Mouse (Mus musculus): ENCODE data around the gene Prepl. TPM values are rescaled to one million over a fixed set of nuclear protein-coding genes. Genes with fewer than 3 reads are reported as not detected.

Gene Prepl
- 5.7 and 14.0 TPM in 2 replicates for polyA plus RNA-seq (2012; rRNA removed; ENCODE audit: low replicate concordance)

GRCm38 (mm10) chr17:85090120-85091099 is at the start of gene Prepl, which contains the start of gene Camkmt:
Gene Prepl, minus strand, starts transcription at chr17:85090241.
Gene Camkmt, plus strand, starts transcription at chr17:85090552.

GRCm38 (mm10) chr17:85028093-85028739 is 61.8 kb downstream of the Prepl start, which contains the start of gene Slc3a1:
Gene Slc3a1, plus strand, starts transcription at chr17:85028376.

Other genes with a start within 250 kb of the Prepl start
- gene Ppm1b, start 133.5 kb downstream of the Prepl start, polyA plus RNA-seq (2012; rRNA removed; ENCODE audit: low replicate concordance), result 16.7 and 32.7 TPM in 2 replicates
- gene Slc3a1, start 61.9 kb downstream of the Prepl start, polyA plus RNA-seq (2012; rRNA removed; ENCODE audit: low replicate concordance), result 0.16 and 0.20 TPM in 2 replicates
- gene Camkmt, start 311 bp upstream of the Prepl start, polyA plus RNA-seq (2012; rRNA removed; ENCODE audit: low replicate concordance), result 1.9 and 2.1 TPM in 2 replicates

Data from mammary gland, adult 2 months (tissue).